Mouse (Mus musculus): ENCODE results near the gene Arhgap20.

The Arhgap20 gene

GRCm38 (mm10) chr9:51764921-51765416 is at the start of gene Arhgap20:
TSS of gene Arhgap20 (plus strand) at chr9:51765337.
- peak; percentile 71 to 73 for DNase-seq (ENCODE audit: low spot score in 2 of 2)

GRCm38 (mm10) chr9:51718793-51719192 is 46.3 kb upstream of the Arhgap20 start:
- DNase-seq (ENCODE audit: low spot score in 2 of 2): no peak

GRCm38 (mm10) chr9:51727960-51728359 is 37.2 kb upstream of the Arhgap20 start:
- peak in 1 of 2 experiments; percentile 73 for DNase-seq (ENCODE audit: low spot score in 2 of 2)

- DNase-seq (ENCODE audit: low spot score in 2 of 2): no peak
These were observed 29.7 kb upstream of the Arhgap20 start for GRCm38 (mm10) chr9:51735180-51736034.

GRCm38 (mm10) chr9:51736750-51737368 is 28.3 kb upstream of the Arhgap20 start:
- no peak for DNase-seq (ENCODE audit: low spot score in 2 of 2)

GRCm38 (mm10) chr9:51738349-51738748 is 26.8 kb upstream of the Arhgap20 start:
- DNase-seq (ENCODE audit: low spot score in 2 of 2): no peak

GRCm38 (mm10) chr9:51739826-51740225 is 25.3 kb upstream of the Arhgap20 start:
- no peak for DNase-seq (ENCODE audit: low spot score in 2 of 2)

- DNase-seq (ENCODE audit: low spot score in 2 of 2): no peak
These were observed 15.0 kb upstream of the Arhgap20 start for GRCm38 (mm10) chr9:51750144-51750543.

- no peak for DNase-seq (ENCODE audit: low spot score in 2 of 2)
These were observed 4.1 kb upstream of the Arhgap20 start for GRCm38 (mm10) chr9:51761003-51761402.

- DNase-seq (ENCODE audit: low spot score in 2 of 2): no peak
These were observed 879 bp upstream of the Arhgap20 start for GRCm38 (mm10) chr9:51764041-51764875.

- peak; percentile 22 to 60 for DNase-seq (ENCODE audit: low spot score in 2 of 2)
These were observed 459 bp downstream of the Arhgap20 start for GRCm38 (mm10) chr9:51765417-51766174.

- DNase-seq (ENCODE audit: low spot score in 2 of 2): no peak
These were observed 1.3 kb downstream of the Arhgap20 start for GRCm38 (mm10) chr9:51766175-51767062.

GRCm38 (mm10) chr9:51774201-51774600 is 9.1 kb downstream of the Arhgap20 start:
- no peak for DNase-seq (ENCODE audit: low spot score in 2 of 2)

GRCm38 (mm10) chr9:51776459-51776858 is 11.3 kb downstream of the Arhgap20 start:
- DNase-seq (ENCODE audit: low spot score in 2 of 2): no peak

GRCm38 (mm10) chr9:51777180-51777579 is 12.0 kb downstream of the Arhgap20 start:
- DNase-seq (ENCODE audit: low spot score in 2 of 2): no peak

GRCm38 (mm10) chr9:51779232-51779631 is 14.1 kb downstream of the Arhgap20 start:
- no peak for DNase-seq (ENCODE audit: low spot score in 2 of 2)

GRCm38 (mm10) chr9:51781092-51781491 is 16.0 kb downstream of the Arhgap20 start:
- DNase-seq (ENCODE audit: low spot score in 2 of 2): no peak

GRCm38 (mm10) chr9:51787380-51787779 is 22.2 kb downstream of the Arhgap20 start:
- DNase-seq (ENCODE audit: low spot score in 2 of 2): no peak

- no peak for DNase-seq (ENCODE audit: low spot score in 2 of 2)
These were observed 23.3 kb downstream of the Arhgap20 start for GRCm38 (mm10) chr9:51788466-51788865.

- DNase-seq (ENCODE audit: low spot score in 2 of 2): peak in 1 of 2 experiments; percentile 30
These were observed 30.1 kb downstream of the Arhgap20 start for GRCm38 (mm10) chr9:51795206-51795605.

Measured in urinary bladder, postnatal 4 days (tissue).